Mouse (Mus musculus) gastrocnemius, postnatal 36 days (tissue): ENCODE measurements around the gene Kcnip3. TPM values are rescaled to one million over a fixed set of nuclear protein-coding genes. Genes with fewer than 3 reads are reported as not detected.
A peak's percentile ranks its signal among the peaks of the same experiment; 100 is the strongest.

Experiments
- DNase-seq, 2 experiments: peaks; one replicate each; pipeline ENCODE4 v3.0.0; 2022
- intact Hi-C: fragments of 180-260 bp; cut with DNase I; formaldehyde crosslinking; loops from one replicate; pipeline ENCODE4 v1.15.1; 2025
- total RNA-seq, 2 experiments: library from RNA; stranded (reverse); gene quantifications; 2 replicates each; pipeline ENCODE4 v1.2.3; 2021

The Kcnip3 gene
- total RNA-seq, 2 experiments from 2014 or later, result 0.18 to 0.49 TPM

- intact Hi-C loops, result no loop called here
These were observed 3.1 kb downstream of the Kcnip3 start for GRCm38 (mm10) chr2:127518831-127519230.

DNA sequence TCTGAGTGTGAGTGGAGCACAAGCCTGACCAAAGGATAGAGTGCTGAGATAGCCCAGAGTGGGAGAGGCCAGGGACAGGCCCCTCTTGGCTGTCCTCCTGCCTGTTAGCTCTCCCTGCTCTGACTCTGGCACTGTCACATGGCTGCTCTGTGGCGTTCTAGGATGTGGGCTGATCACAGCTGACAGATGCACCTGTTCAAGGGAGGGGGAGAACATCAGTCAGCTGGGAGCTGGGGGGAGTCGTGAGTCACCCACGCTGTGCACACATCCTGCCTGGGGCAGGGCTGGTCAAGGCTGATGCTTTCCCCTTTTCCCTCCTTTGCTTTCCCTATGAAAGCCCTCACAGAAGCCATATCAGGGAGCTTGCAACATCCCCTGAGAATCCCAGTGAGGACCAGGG lies 3.6 kb downstream of the Kcnip3 start:
- DNase-seq, result no peak
- intact Hi-C loops, result no loop called here

More at GRCm38 (mm10) chr2:127518831-127519230, 3.1 kb downstream of the Kcnip3 start:
- no peak for DNase-seq

GRCm38 (mm10) chr2:127517081-127517480 lies 4.8 kb downstream of the Kcnip3 start:
- no peak for DNase-seq
- intact Hi-C loops, result no loop called here

DNA sequence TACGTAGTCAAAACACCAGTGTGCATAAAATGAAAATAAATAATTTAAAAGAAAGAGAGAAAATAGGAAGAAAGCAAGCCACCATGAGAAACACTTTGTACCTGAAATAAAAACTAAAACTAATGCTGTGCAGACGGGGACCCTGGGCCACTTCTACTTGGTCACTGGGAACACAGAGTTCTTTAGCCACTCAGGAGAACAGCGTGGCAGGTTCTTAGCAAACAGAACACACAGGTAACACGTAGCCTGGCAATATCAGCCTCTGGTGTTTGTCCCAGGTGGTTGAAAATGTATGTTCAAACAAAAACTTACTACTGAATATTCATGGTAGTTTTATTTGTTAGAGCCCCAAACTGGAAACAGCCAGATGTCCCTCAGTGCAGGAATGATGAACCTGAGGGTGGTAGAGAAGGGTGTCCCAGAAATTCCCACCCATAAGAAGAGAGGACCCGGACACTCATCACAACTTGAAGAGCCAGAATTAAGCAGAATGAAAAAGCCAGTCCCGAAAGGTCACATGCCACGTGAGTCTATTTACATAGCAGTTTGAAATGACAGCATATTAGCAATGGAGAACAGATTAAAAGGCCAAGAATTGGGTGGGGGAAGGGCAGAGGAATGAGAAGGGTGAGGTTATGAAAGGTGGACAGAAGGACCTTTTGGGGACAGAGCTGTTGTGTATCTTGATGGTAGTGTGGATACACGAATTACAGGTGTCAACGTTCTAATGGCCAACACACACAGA lies 7.3 kb downstream of the Kcnip3 start:
- DNase-seq, result no peak

DNA sequence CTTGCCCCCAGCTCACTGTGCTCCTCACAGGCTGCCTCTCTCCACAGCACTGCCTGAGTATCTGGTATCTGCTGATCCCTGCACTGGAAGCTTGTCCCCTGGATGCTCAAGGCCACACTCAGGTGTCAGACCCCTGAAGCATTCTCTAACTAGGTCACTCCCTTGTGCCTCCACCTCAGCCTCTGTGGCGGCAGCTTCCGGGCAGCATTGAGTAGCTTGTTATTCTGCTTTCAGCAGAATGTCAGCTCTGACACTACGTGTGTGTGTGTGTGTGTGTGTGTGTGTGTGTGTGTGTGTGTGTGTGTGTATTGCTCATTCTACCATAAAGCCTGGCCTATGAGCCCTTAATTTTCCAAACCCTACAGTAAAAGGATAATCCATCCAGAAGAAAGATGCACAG lies 8.7 kb downstream of the Kcnip3 start:
- intact Hi-C loops, result no loop called here
- DNase-seq, result no peak

More for the DNA sequence above, 7.3 kb downstream of the Kcnip3 start:
- intact Hi-C loops, result no loop called here

- intact Hi-C loops, result no loop called here
- DNase-seq, result no peak
These were observed 10.5 kb downstream of the Kcnip3 start for GRCm38 (mm10) chr2:127511426-127511825.

- intact Hi-C loops, result loop anchor here (1.0 kb wide), 1 partner anchor 51 kb away; no protein-coding TSS in a partner anchor
These were observed 13.8 kb downstream of the Kcnip3 start for GRCm38 (mm10) chr2:127507967-127508660.

GRCm38 (mm10) chr2:127507077-127507774 lies 14.7 kb downstream of the Kcnip3 start:
- intact Hi-C loops, result loop anchor here (1.0 kb wide), 1 partner anchor 52 kb away; no protein-coding TSS in a partner anchor

More at GRCm38 (mm10) chr2:127507967-127508660, 13.8 kb downstream of the Kcnip3 start:
- no peak for DNase-seq

GRCm38 (mm10) chr2:127506131-127506632 lies 15.7 kb downstream of the Kcnip3 start:
- intact Hi-C loops, result no loop called here
- DNase-seq, result no peak

More at GRCm38 (mm10) chr2:127507077-127507774, 14.7 kb downstream of the Kcnip3 start:
- DNase-seq, result peak; percentile 55 to 69

DNA sequence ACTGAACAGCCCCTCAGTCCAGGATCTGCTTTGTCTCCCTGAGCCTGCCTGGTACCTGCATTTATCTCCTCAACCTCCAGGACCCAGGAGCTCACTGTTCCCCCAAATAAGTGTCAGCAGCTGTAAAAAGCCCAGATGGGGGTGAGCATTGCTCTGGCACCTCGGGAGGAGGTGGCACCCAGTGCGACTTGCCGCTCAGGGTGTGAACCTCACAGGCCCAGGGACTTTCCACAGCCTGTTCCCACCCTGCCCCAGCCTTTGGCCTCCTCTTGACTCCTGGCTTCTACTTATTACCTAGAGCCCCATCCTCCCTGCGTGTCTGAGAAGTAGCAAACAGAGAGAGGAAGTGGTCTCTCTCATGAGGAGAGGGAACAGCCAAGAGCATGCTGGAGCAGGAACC lies 16.7 kb downstream of the Kcnip3 start:
- intact Hi-C loops, result no loop called here
- no peak for DNase-seq

- intact Hi-C loops, result no loop called here
- no peak for DNase-seq
These were observed 17.9 kb downstream of the Kcnip3 start for GRCm38 (mm10) chr2:127503751-127504549.

DNA sequence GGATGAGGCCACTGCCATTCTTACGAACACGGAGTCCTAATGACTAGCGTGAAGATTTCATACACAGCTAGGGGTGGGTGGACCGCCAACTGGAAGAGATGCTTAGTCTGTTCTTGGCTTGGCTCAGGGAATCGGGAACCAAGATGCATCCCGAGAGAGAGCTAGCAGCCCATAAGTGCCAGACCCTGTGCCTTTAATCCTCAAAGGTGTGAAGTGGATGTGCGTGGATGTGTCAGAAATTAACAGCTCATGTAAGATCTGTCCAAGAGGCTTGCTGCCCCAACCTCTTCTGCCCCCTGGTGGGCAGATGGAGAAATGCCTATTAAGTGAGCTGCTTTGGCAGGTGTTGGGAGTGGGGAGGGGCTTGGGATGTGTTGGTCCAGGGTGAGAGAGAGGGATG lies 20.8 kb downstream of the Kcnip3 start:
- peak in 1 of 2 experiments; percentile 53 for DNase-seq
- intact Hi-C loops, result loop anchor here (1.0 kb wide), 1 partner anchor 39 kb away; no protein-coding TSS in a partner anchor

DNA sequence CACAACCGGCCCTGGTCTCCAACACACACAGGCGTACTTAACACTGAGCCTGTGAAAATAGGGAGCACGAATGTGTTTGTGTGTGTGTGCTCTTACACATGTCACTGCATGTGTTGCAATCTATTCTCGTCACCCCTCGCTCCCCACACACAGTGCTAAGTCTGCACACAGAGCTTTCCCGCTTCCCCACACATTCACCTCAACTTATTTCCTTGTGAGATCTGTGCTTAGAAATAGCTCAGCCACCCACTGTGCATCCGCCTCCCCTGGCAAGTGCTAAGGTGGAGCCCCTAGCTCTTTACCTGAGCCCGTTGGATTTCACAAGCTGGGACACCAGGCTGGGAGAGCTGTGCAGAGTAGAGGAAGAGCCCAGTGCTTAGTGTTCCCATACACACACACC lies 23.1 kb downstream of the Kcnip3 start:
- intact Hi-C loops, result no loop called here
- no peak for DNase-seq

- intact Hi-C loops, result no loop called here
- no peak for DNase-seq
These were observed 25.6 kb downstream of the Kcnip3 start for GRCm38 (mm10) chr2:127496321-127496720.

GRCm38 (mm10) chr2:127484476-127485170 lies 37.3 kb downstream of the Kcnip3 start:
- intact Hi-C loops, result no loop called here
- DNase-seq, result peak; percentile 26 to 32

DNA sequence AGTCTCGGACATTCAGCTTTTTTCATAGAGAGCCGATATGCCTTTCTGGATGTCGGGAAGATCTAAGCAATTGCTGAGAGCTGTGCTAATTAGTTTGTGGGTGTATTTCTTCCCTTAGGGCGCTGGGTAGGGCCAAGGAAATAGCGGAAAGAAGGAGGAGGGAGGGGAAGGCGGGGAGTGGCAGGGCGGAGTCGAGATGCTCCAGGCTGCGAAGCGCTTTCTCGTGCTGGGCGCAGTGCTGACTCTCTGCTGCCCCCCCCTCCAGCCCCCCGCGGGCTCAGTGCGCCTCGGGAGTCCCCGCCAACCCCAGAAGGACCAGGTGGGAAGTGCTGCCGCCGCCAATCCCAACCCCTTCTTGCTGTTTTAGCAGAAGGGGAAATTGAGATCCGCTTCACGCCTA lies 38.9 kb downstream of the Kcnip3 start:
- no peak for DNase-seq
- intact Hi-C loops, result no loop called here

DNA sequence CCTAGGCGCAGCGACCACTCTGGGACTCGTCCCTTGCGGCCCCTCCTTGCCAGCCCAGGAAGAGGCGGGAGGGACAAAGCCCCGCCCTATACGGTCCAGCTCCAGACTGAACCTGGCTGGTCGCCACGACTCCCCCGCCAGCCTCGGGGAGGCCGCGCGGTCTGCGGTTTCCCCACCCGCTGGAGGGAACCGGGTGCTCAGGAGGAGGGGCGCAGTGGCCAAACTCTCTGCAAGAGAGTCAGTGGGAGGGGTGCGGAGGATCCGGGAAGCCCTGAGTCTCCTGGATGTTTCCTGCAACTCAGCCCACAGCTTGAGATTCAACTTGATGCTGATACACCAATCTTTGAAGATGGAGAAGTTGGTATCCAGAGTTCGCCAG lies 39.4 kb downstream of the Kcnip3 start:
- intact Hi-C loops, result no loop called here
- DNase-seq, result peak; percentile 68 to 69

- intact Hi-C loops, result no loop called here
- peak in 1 of 2 experiments; percentile 30 for DNase-seq
These were observed 39.9 kb downstream of the Kcnip3 start for GRCm38 (mm10) chr2:127481841-127482532.

DNA sequence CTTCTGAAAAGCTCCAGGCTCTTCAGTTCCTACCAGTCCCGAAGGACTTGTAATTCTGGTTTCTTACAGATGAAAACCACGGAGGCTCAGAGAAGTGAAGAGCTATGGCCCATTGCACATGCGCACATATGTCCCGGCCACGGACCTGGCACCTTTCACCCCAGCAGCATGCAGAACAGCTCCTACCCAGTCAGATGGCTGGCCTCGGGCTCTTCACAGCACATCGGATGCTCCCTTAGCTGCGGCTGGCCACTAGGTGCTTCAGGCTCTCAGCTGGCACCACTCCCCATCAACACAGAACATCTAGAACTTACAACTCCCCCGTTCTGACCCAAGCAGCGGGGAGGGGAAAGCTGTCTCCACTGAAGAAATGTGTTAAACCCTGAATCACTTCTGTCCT lies 42.1 kb downstream of the Kcnip3 start:
- no peak for DNase-seq
- intact Hi-C loops, result no loop called here
